Mouse (Mus musculus) midbrain, embryonic 13.5 days (tissue): ENCODE measurements around the gene Gprasp2. TPM values are rescaled to one million over a fixed set of nuclear protein-coding genes. Genes with fewer than 3 reads are reported as not detected.
"Not testable (repeated sequence)": the region's sequence is repeated elsewhere in the genome, so short reads cannot be mapped to it uniquely, and the experiment has no call there.

Experiments used
- ATAC-seq: fragments of 200-750 bp; cut with Nextera tagmentation; 2 replicates; pipeline ENCODE4 v1.8.0; 2017; ENCODE audit warnings: mild to moderate bottlenecking, moderate TSS enrichment, moderate library complexity
- H3K27ac ChIP-seq: fragments of 300-500 bp; sonication (generic); 2 replicates; pipeline ENCODE4 v1.5.1; 2015; ENCODE audit warnings: inconsistent platforms, mild to moderate bottlenecking, moderate library complexity
- H3K27me3 ChIP-seq: fragments of 300-500 bp; sonication (generic); 2 replicates; pipeline ENCODE4 v1.6.1; 2015; ENCODE audit warnings: mild to moderate bottlenecking, inconsistent platforms
- H3K36me3 ChIP-seq: fragments of 300-500 bp; sonication (generic); 2 replicates; pipeline ENCODE4 v1.6.1; 2015; ENCODE audit warnings: mild to moderate bottlenecking, inconsistent platforms
- H3K4me1 ChIP-seq: fragments of 300-500 bp; sonication (generic); replicated peaks from 2 replicates; pipeline ENCODE4 v1.6.1; 2015; ENCODE audit warnings: inconsistent platforms
- H3K4me2 ChIP-seq: fragments of 300-500 bp; sonication (generic); replicated peaks from 2 replicates; pipeline ENCODE4 v1.6.1; 2015; ENCODE audit warnings: moderate library complexity, mild to moderate bottlenecking, inconsistent platforms
- H3K4me3 ChIP-seq: fragments of 300-500 bp; sonication (generic); replicated peaks from 2 replicates; pipeline ENCODE4 v1.5.1; 2015; ENCODE audit warnings: mild to moderate bottlenecking, inconsistent platforms
- H3K9ac ChIP-seq: fragments of 300-500 bp; sonication (generic); replicated peaks from 2 replicates; pipeline ENCODE4 v1.6.1; 2015; ENCODE audit warnings: mild to moderate bottlenecking, inconsistent platforms
- H3K9me3 ChIP-seq: fragments of 300-500 bp; sonication (generic); 2 replicates; pipeline ENCODE4 v1.6.1; 2016; ENCODE audit warnings: mild to moderate bottlenecking, inconsistent platforms
- WGBS: fragments of 180-500 bp; shearing (Covaris S2); methylation state at CpG from one replicate; pipeline ENCODE4 v1.1.7; 2015; 5-methylcytosine and 5-hydroxymethylcytosine counted together
- polyA plus RNA-seq: library from polyadenylated mRNA; unstranded; fragments of >200 nt; fragmentation: Nextera tagmentation; extraction: Ambion mirVana; gene quantifications from 2 replicates; pipeline ENCODE4 v1.2.1, GENCODE M21; 2015

The Gprasp2 gene
- polyA plus RNA-seq, result 157 and 166 TPM in 2 replicates

DNA sequence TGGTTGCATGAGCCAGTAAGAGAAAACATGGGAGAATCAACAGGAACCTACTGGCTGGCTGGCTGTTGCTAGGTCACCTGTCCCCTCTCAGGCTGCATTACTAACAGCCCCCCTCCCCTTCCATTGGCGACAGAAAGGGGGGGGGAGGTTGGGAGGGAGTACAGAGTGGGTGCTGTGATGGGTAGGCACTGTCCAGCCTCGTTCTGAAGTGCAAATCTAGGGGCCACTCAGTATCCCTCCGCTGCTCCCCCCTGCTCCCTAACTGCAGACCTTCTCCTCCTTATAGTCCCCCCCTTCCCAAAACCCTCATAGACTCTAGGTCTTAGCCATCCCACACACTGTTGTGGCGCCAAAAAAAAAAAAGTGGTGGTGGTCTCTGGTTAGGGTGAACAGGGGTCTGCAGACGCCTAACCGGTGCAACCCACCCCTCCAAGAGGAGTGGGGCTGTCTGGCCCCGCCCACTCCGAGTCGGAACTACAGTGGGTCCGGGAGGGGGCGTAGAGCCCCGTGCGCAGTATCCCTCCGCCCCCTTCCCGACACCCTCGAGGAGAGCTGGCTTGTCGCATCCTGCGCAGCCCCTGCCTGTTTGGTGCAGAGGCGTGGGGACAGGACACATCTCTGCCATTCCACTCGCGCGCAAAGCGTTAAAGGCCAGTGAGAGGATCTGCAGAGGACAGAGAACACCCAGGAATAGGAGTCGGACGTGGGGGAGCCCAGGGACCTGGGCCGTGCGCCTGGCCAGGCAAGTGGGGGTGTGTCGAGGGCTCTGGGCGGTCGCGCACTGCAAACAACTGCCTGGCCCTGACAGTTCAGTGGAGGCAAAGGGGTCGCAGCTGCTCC, at the start of gene Gprasp2:
TSS of gene Gprasp2 (plus strand) at position 514 of the 840 bp plus-strand sequence.
- H3K4me1 ChIP-seq, H3K27me3 ChIP-seq, H3K9me3 ChIP-seq: not testable (repeated sequence)
- peak within 1 kb of the TSS; percentile 73 for H3K4me2 ChIP-seq
- peak within 1 kb of the TSS; percentile 55 for H3K4me3 ChIP-seq
- WGBS, result 32% methylated on average over 28 of the region's 32 CpGs
- H3K27ac ChIP-seq, result peak within 1 kb of the TSS; percentile 77
- H3K9ac ChIP-seq, result peak within 1 kb of the TSS; percentile 80
- peaks cover 12% of the 10 kb centered on the region for H3K36me3 ChIP-seq
- peak; percentile 95 for ATAC-seq

DNA sequence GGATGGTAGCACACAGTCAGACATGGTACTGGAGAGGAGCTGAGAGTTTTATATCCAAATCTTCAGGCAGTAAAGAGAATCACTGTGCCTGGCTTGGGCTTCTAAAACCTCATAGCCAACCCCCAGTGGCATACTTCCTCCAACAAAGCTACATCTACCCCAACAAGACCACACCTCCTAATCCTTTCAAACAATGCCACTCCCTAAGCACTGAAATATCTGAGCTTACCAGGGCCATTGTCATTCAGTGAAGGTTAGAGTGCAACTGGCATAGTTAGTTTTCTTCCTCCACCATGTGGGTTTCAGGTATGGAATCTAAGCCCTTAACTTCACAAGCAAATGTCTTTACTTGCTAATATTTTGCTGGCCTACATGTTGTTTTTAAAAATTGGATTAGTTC, 47.3 kb upstream of the Gprasp2 start:
- H3K9me3 ChIP-seq, result no peaks in the 10 kb centered on the region
- no peaks in the 10 kb centered on the region for H3K4me1 ChIP-seq
- no peak overlapping the region for H3K27ac ChIP-seq
- H3K36me3 ChIP-seq, result no peaks in the 10 kb centered on the region
- ATAC-seq, result no peak
- H3K27me3 ChIP-seq, result no peaks in the 10 kb centered on the region
- H3K4me3 ChIP-seq, result no peak overlapping the region
- no peak overlapping the region for H3K9ac ChIP-seq
- H3K4me2 ChIP-seq, result no peak overlapping the region

DNA sequence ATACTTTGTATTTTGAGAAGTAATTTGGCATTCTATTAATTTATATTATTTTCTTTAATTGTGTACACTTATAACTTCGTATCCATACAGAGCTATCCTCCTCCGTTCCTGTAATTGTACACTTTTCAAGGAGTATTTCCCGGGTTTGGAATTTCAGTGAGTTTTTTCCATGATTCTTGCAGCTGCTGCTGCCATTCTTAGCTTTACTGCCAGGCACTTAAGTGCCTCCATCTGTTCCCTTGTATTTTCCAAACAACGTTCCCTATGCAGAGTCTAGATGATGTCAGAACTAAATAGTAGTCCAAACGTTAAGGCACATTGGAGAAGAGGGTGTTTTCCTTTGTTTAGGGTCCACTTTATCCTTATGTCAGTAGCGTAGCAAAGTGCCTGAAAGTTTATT, 46.5 kb upstream of the Gprasp2 start:
- Histone ChIP-seq H3K4me1 (no peaks in the 10 kb centered on the region), H3K36me3 (no peaks in the 10 kb centered on the region), H3K9me3 (no peaks in the 10 kb centered on the region), H3K4me2 (no peak overlapping the region), H3K9ac (no peak overlapping the region), H3K4me3 (no peak overlapping the region), H3K27ac (no peak overlapping the region), H3K27me3 (no peaks in the 10 kb centered on the region)
- 75% methylated on average over 6 of the region's 6 CpGs for WGBS
- ATAC-seq, result no peak

DNA sequence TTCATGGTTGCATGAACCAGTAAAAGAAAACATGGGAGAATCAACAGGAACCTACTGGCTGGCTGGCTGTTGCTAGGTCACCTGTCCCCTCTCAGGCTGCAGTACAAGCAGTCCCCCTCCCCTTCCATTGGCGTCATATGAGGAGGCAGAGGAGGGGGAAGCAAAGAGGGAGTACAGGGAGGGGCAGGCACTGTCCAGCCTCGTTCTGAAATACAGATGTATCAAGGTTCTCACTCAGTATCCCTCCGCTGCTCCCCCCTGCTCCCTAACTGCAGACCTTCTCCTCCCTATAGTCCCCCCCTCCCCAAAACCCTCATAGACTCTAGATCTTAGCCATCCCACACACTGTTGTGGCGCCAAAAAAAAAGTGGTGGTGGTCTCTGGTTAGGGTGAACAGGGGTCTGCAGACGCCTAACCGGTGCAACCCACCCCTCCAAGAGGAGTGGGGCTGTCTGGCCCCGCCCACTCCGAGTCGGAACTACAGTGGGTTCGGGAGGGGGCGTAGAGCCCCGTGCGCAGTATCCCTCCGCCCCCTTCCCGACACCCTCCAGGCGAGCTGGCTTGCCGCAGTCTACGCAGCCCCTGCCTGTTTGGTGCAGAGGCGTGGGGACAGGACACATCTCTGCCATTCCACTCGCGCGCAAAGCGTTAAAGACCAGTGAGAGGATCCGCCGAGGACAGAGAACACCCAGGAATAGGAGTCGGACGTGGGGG, 43.1 kb upstream of the Gprasp2 start:
- Histone ChIP-seq H3K27ac (peak overlapping the region; percentile 80), H3K9ac (peak overlapping the region; percentile 84), H3K4me2 (peak overlapping the region; percentile 59), H3K4me3 (peak overlapping the region; percentile 64), H3K36me3 (peaks cover 21% of the 10 kb centered on the region)
- 22% methylated on average over 26 of the region's 27 CpGs for WGBS
- not testable (repeated sequence) for H3K27me3 ChIP-seq, H3K9me3 ChIP-seq, H3K4me1 ChIP-seq
- ATAC-seq, result peak; percentile 94

DNA sequence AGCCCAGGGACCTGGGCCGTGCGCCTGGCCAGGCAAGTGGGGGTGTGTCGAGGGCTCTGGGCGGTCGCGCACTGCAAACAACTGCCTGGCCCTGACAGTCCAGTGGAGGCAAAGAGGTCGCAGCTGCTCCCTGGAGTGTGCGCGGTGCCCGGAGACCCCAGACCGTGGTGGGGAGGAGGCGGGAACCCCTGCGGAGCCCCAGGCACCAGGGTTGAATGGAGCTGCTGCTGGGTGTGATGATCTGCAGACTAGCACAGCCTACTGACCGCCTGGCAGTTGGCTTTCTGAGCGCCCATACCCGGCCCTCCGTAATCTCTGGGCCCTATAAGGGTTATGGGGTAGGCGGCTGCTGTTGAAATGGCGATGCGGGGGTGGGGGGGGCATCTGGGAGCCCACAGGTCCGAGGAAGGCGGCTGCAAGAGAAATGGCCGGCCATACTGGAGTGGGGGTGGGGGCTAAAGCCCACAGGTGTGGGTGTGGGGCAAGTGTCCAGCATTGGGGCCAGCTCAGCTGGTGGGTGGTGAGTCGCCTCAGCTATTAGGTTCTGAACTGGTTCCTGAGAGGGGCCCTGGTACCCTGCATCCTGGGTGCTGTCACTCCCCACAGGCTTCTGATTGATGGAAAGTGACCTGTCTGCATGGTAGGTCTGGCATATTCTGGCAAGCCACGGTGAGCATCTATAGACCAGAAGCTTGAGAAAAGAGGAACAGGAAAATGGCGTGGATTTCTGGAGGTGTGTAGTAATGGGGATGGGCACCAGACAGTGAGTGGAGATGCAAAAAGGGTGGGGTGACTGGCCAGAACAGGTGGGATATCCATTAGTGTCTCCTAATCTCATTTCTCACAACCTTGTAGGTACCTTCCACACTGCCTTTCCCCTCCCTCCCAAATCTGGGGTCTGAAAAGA, 42.3 kb upstream of the Gprasp2 start:
- WGBS, result 20% methylated on average over 26 of the region's 26 CpGs
- not testable (repeated sequence) for H3K27me3 ChIP-seq, H3K9me3 ChIP-seq, H3K4me1 ChIP-seq
- H3K9ac ChIP-seq, result peak overlapping the region; percentile 84
- H3K4me3 ChIP-seq, result peak overlapping the region; percentile 64
- peak; percentile 78 for ATAC-seq
- H3K36me3 ChIP-seq, result peaks cover 27% of the 10 kb centered on the region
- H3K4me2 ChIP-seq, result peak overlapping the region; percentile 59
- H3K27ac ChIP-seq, result peak overlapping the region; percentile 80

DNA sequence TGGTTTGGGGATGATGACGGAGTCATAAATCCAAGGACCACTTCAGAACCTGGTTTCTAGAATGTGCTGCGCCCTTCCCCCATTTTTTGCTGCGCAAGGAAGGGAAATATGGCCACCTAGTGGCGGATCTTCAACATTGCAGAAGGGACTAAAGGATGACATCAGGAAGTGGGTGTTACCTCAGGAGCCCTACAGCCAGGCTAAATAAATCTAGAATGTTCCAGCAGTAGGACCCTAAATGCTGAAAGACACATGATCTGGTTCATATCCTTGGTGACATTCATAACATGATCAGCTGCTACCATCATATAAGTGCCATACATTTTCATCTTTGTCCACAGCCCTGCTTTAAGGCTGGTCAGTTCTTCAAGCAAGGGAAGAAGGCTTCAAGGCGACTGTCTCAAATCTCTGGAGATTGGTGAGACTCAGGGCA, 41.6 kb upstream of the Gprasp2 start, which contains the start of gene Bhlhb9:
TSS of gene Bhlhb9 (plus strand) at position 383 of the 433 bp plus-strand sequence.
- not testable (repeated sequence) for H3K4me1 ChIP-seq, H3K27me3 ChIP-seq, H3K9me3 ChIP-seq
- Histone ChIP-seq H3K9ac (peak within 1 kb of the TSS; percentile 84), H3K4me3 (peak within 1 kb of the TSS; percentile 64), H3K4me2 (peak within 1 kb of the TSS; percentile 59), H3K27ac (peak within 1 kb of the TSS; percentile 80), H3K36me3 (peaks cover 34% of the 10 kb centered on the region)
- ATAC-seq, result peak; percentile 5; the same call in 1 of the 2 replicates
- 32% methylated on average over 5 of the region's 5 CpGs for WGBS

DNA sequence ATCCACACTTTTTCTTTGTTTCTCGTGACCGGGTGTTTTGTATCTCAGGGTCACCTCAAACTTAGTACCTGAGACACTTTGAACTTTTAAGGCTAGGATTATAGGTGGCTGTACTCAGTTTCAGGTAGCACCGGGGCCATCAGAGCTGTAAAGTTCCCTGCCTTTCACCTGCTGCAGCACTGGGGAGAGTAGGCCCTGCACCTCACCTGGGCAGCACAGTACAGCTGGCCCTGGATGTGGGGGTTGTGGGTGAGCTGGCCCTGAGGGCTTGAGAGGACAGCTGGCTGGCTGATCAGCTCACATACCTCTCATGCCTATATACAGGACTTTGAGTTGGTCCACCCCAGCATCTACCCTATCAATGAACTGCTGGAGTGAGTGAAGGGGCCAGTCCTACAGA, 34.7 kb upstream of the Gprasp2 start:
- Histone ChIP-seq H3K4me3 (no peak overlapping the region), H3K9me3 (no peaks in the 10 kb centered on the region), H3K27me3 (no peaks in the 10 kb centered on the region), H3K9ac (no peak overlapping the region), H3K4me1 (no peaks in the 10 kb centered on the region), H3K4me2 (no peak overlapping the region), H3K36me3 (peaks cover 33% of the 10 kb centered on the region), H3K27ac (no peak overlapping the region)
- ATAC-seq, result no peak
- 87% methylated on average over 3 of the region's 3 CpGs for WGBS

DNA sequence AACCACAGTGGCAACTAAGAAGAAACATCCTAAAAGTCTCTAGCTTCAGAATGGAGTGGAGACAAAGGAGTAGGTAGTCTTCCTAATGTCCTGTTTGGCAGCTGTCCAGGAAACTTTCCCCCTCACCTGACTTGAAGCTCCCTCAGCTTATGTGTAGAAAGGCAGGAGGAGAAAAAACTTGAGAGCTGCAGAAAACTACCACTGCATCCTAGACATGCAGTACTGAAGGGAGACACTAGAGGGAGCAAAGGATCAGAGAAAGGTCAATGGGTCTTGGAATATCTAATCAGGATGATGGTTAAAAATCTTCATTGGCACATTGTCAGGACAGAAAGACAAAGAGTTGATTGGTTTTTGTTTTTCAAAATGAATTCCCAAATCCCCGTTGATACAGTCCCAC, 33.1 kb upstream of the Gprasp2 start:
- 22% methylated on average over 1 of the region's 1 CpGs for WGBS
- H3K27ac ChIP-seq, result no peak overlapping the region
- H3K9me3 ChIP-seq, result no peaks in the 10 kb centered on the region
- no peak overlapping the region for H3K4me3 ChIP-seq
- no peaks in the 10 kb centered on the region for H3K27me3 ChIP-seq
- H3K4me1 ChIP-seq, result no peaks in the 10 kb centered on the region
- ATAC-seq, result 0 out of 2 replicates have a peak, but pooled peaks have one; percentile 14
- no peak overlapping the region for H3K9ac ChIP-seq
- H3K36me3 ChIP-seq, result peaks cover 17% of the 10 kb centered on the region
- no peak overlapping the region for H3K4me2 ChIP-seq

DNA sequence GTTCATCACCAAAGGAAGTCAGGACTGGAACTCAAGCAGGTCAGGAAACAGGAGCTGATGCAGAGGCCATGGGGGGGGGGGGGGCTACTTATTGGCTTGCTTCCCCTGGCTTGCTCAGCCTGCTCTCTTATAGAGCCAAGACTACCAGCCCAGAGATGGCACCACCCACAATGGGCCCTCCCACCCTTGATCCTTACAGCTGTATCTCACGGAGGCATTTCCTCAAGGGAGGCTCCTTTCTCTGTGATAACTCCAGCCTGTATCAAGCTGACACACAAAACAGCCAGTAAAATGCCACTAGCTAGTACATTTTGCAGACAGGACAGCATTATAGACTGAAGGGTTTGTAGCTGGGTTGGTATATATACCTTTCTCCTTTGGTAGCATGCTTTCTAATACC, 2.9 kb upstream of the Gprasp2 start:
- WGBS, result 35% methylated on average over 1 of the region's 1 CpGs
- not testable (repeated sequence) for H3K4me3 ChIP-seq, ATAC-seq, H3K4me2 ChIP-seq, H3K9ac ChIP-seq, H3K4me1 ChIP-seq, H3K36me3 ChIP-seq, H3K9me3 ChIP-seq, H3K27me3 ChIP-seq, H3K27ac ChIP-seq

DNA sequence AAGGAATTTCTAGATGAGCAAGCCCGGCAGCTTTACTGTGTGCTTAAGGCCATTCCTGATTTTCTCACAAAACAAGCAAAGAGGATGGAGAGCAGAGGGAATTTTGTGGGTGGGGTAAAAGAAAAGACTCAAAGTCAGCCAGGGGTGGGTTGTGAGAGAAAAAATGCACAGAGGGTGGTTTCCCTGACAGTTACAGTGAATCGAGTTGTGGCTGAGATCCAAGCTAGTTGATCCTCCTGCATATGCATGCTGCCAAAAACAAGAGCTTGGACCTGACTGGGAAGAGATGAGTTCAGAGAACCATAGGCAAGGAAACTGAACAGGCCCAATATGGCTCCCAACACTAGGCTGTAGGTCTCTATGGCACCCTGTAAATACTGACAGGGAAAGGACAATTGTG, 938 bp upstream of the Gprasp2 start:
- Histone ChIP-seq H3K4me2 (peak overlapping the region; percentile 73; the same call in 1 of the 2 replicates), H3K36me3 (peaks cover 10% of the 10 kb centered on the region), H3K9ac (no peak overlapping the region), H3K4me1 (no peaks in the 10 kb centered on the region), H3K4me3 (no peak overlapping the region), H3K9me3 (no peaks in the 10 kb centered on the region), H3K27ac (0 out of 2 replicates have a peak overlapping the region, but pooled peaks have one; percentile 65), H3K27me3 (no peaks in the 10 kb centered on the region)
- 71% methylated on average over 2 of the region's 2 CpGs for WGBS
- no peak for ATAC-seq

DNA sequence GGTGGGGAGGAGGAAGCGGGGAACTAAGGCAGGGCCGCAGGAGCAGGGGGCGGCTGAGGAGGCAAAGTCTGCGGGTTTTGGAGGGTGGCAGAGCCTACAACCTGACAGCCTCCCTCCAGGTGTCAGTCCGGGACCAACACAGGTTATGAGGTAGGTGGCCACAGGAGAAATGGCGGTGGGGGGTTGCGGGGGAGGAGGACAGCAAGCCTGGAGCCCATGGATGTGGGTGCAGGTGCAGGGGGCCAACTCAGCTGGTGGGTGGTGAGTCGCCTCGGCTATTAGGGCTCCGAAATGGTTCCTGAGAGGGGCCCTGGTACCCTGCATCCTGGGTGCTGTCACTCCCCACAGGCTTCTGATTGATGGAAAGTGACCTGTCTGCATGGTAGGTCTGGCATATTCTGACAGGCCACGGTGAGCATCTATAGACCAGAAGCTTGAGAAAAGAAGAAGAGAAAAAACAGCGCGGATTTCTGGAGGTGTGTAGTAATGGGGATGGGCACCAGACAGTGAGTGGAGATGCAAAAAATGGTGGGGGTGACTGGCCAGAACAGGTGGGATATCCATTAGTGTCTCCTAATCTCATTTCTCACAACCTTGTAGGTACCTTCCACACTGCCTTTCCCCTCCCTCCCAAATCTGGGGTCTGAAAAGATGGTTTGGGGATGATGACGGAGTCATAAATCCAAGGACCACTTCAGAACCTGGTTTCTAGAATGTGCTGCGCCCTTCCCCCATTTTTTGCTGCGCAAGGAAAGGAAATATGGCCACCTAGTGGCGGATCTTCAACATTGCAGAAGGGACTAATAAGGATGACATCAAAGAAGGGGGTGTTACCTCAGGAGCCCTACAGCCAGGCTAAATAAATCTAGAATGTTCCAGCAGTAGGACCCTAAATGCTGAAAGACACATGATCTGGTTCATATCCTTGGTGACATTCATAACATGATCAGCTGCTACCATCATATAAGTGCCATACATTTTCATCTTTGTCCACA, 860 bp downstream of the Gprasp2 start:
- peak overlapping the region; percentile 55 for H3K4me3 ChIP-seq
- H3K4me1 ChIP-seq, H3K27me3 ChIP-seq, H3K9me3 ChIP-seq: not testable (repeated sequence)
- WGBS, result 26% methylated on average over 16 of the region's 17 CpGs
- peak overlapping the region; percentile 80 for H3K9ac ChIP-seq
- H3K4me2 ChIP-seq, result peak overlapping the region; percentile 73
- ATAC-seq, result peak; percentile 65
- H3K27ac ChIP-seq, result peak overlapping the region; percentile 77
- H3K36me3 ChIP-seq, result peaks cover 12% of the 10 kb centered on the region
